17 mouse cellular contexts compared by ENCODE assay signal in the genomic region with DNA sequence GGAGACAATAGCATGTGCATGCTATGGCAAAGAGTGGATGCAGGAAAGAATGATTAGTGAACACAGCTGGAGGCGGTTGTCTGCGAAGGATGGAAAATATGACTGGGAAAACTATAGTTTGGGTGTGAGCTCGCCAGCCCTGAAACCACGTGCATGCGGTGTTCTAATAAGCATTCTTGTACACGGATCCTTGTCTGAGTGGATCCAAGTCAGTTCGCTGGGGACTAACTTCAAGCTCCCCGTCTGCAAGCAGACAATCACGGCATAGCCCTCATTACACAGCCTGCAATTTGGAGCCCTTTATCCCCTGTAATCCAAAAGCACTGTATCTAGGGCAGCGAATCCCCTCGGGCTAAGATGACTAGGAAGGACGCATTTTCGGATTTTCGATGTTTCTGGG.
DNase-seq lines count a peak whose midpoint lies in the region; ATAC-seq and TF ChIP-seq lines count a peak whose summit lies in the region.
"Had no signal": no experiment of that assay in that cellular context is flagged by ENCODE, and none has a peak within 500 bp of the region (broad histone marks: within the 10 kb centered on the region; RNA-seq: fewer than 3 reads in every experiment).

No protein-coding gene starts in this region.

- H3K4me2 ChIP-seq in forebrain, postnatal 0 days (ENCODE audit: low read depth) = no peak overlapping the region
- H3K4me2 ChIP-seq in forebrain, embryonic 16.5 days (ENCODE audit: low read length) = no peak overlapping the region
- H3K4me2 ChIP-seq in hindbrain, embryonic 16.5 days (ENCODE audit: low read length) = peak overlapping the region; percentile 3
- 0 out of 2 replicates have a peak overlapping the region, but pooled peaks have one; percentile 6 for H3K4me2 ChIP-seq in neural tube, embryonic 14.5 days (ENCODE audit: low read depth, low read length)
- H3K4me2 ChIP-seq: forebrain, embryonic 15.5 days; heart, embryonic 12.5 days; lung, embryonic 15.5 days had no signal

- H3K9ac ChIP-seq in forebrain, postnatal 0 days = no peak overlapping the region
- H3K9ac ChIP-seq in forebrain, embryonic 16.5 days (replicated peaks; ENCODE audit: low read depth, low read length) = no peak overlapping the region
- no peak overlapping the region for H3K9ac ChIP-seq in hindbrain, embryonic 16.5 days (ENCODE audit: low read depth, low read length)
- H3K9ac ChIP-seq in neural tube, embryonic 14.5 days (replicated peaks; ENCODE audit: low read depth, low read length) = no peak overlapping the region; the same call in 1 of the 2 replicates
- H3K9ac ChIP-seq: forebrain, embryonic 15.5 days; heart, embryonic 12.5 days; lung, embryonic 15.5 days had no signal

- no peaks in the 10 kb centered on the region for H3K9me3 ChIP-seq in forebrain, postnatal 0 days (ENCODE audit: low read length)
- no peaks in the 10 kb centered on the region for H3K9me3 ChIP-seq in forebrain, embryonic 16.5 days (ENCODE audit: control insufficient read depth, low read length)
- H3K9me3 ChIP-seq in hindbrain, embryonic 16.5 days (ENCODE audit: control insufficient read depth, low read length) = no peaks in the 10 kb centered on the region
- no peaks in the 10 kb centered on the region for H3K9me3 ChIP-seq in neural tube, embryonic 14.5 days (ENCODE audit: control insufficient read depth, low read length)
- H3K9me3 ChIP-seq: forebrain, embryonic 15.5 days; heart, embryonic 12.5 days; lung, embryonic 15.5 days had no signal

- no peaks in the 10 kb centered on the region for H3K36me3 ChIP-seq in forebrain, postnatal 0 days (ENCODE audit: insufficient read depth)
- no peaks in the 10 kb centered on the region for H3K36me3 ChIP-seq in forebrain, embryonic 16.5 days (ENCODE audit: control insufficient read depth, insufficient read depth)
- no peaks in the 10 kb centered on the region for H3K36me3 ChIP-seq in hindbrain, embryonic 16.5 days (ENCODE audit: control insufficient read depth, insufficient read depth, low read length)
- no peaks in the 10 kb centered on the region for H3K36me3 ChIP-seq in neural tube, embryonic 14.5 days (ENCODE audit: control insufficient read depth, insufficient read depth, low read length)
- H3K36me3 ChIP-seq: forebrain, embryonic 15.5 days; heart, embryonic 12.5 days; lung, embryonic 15.5 days had no signal

- H3K27me3 ChIP-seq in forebrain, postnatal 0 days (ENCODE audit: insufficient read depth, low read length) = no peaks in the 10 kb centered on the region
- H3K27me3 ChIP-seq in forebrain, embryonic 16.5 days (replicated peaks; ENCODE audit: control insufficient read depth, insufficient read depth, low read length) = no peaks in the 10 kb centered on the region
- no peaks in the 10 kb centered on the region for H3K27me3 ChIP-seq in hindbrain, embryonic 16.5 days (replicated peaks; ENCODE audit: control insufficient read depth, insufficient read depth, low read length)
- no peaks in the 10 kb centered on the region for H3K27me3 ChIP-seq in neural tube, embryonic 14.5 days (ENCODE audit: control insufficient read depth, insufficient read depth, low read length)
- H3K27me3 ChIP-seq: forebrain, embryonic 15.5 days; heart, embryonic 12.5 days; lung, embryonic 15.5 days; megakaryocyte, embryonic 14.5 days had no signal

- no peak for DNase-seq in forebrain, postnatal 0 days
- DNase-seq in NIH3T3 (ENCODE audit: low read depth) = peak; percentile 41
- no peak for DNase-seq in urinary bladder, postnatal 36 days (ENCODE audit: low spot score in 2 of 2)
- DNase-seq in lung, postnatal 14 days = no peak
- no peak for DNase-seq in natural killer cell, adult 2 months (ENCODE audit: low spot score in 2 of 2)
- DNase-seq: gastrocnemius, postnatal 25 days; heart, postnatal 4 days; kidney, adult 2 months; right cerebral cortex, postnatal 14 days; thymus, adult 2 months had no signal

- peak; percentile 36; the same call in 1 of the 2 replicates for ATAC-seq in forebrain, postnatal 0 days
- no peak for ATAC-seq in forebrain, embryonic 16.5 days
- peak; percentile 50 for ATAC-seq in hindbrain, embryonic 16.5 days
- ATAC-seq in neural tube, embryonic 14.5 days (ENCODE audit: low read depth) = 0 out of 2 replicates have a peak, but pooled peaks have one; percentile 21
- ATAC-seq: forebrain, embryonic 15.5 days had no signal

- no peak overlapping the region for H3K4me3 ChIP-seq in forebrain, postnatal 0 days (ENCODE audit: low read depth, low read length)
- H3K4me3 ChIP-seq in forebrain, embryonic 16.5 days (replicated peaks; ENCODE audit: low read length) = no peak overlapping the region
- H3K4me3 ChIP-seq in hindbrain, embryonic 16.5 days (ENCODE audit: low read length) = no peak overlapping the region
- H3K4me3 ChIP-seq in neural tube, embryonic 14.5 days (ENCODE audit: low read depth, low read length) = no peak overlapping the region
- H3K4me3 ChIP-seq: forebrain, embryonic 15.5 days; heart, embryonic 12.5 days; lung, embryonic 15.5 days; megakaryocyte, embryonic 14.5 days had no signal

- H3K4me1 ChIP-seq in forebrain, postnatal 0 days (ENCODE audit: insufficient read depth) = no peaks in the 10 kb centered on the region
- H3K4me1 ChIP-seq in forebrain, embryonic 16.5 days (replicated peaks; ENCODE audit: control insufficient read depth, insufficient read depth, low read length) = no peaks in the 10 kb centered on the region
- H3K4me1 ChIP-seq in hindbrain, embryonic 16.5 days (ENCODE audit: control insufficient read depth, insufficient read depth, low read depth, low read length) = no peaks in the 10 kb centered on the region; the same call in 1 of the 2 replicates
- H3K4me1 ChIP-seq in neural tube, embryonic 14.5 days (ENCODE audit: control insufficient read depth, insufficient read depth, low read length) = peaks cover 2% of the 10 kb centered on the region; the same call in 1 of the 2 replicates
- H3K4me1 ChIP-seq: lung, embryonic 15.5 days; megakaryocyte, embryonic 14.5 days had no signal

- H3K27ac ChIP-seq in forebrain, postnatal 0 days (ENCODE audit: low read depth, low read length) = no peak overlapping the region
- H3K27ac ChIP-seq in forebrain, embryonic 16.5 days (ENCODE audit: low read length) = no peak overlapping the region
- no peak overlapping the region for H3K27ac ChIP-seq in hindbrain, embryonic 16.5 days (ENCODE audit: low read depth, low read length)
- peak overlapping the region; percentile 39; the same call in 1 of the 2 replicates for H3K27ac ChIP-seq in neural tube, embryonic 14.5 days (ENCODE audit: low read depth, low read length)
- H3K27ac ChIP-seq: forebrain, embryonic 15.5 days; lung, embryonic 15.5 days had no signal

- TF ChIP-seq CTCF in forebrain, postnatal 0 days (IDR thresholded peaks at IDR 0.05; ENCODE audit: low read depth) = no peak

- 61% methylated on average over 14 of the region's 14 CpGs for WGBS in forebrain, postnatal 0 days
- 62% methylated on average over 14 of the region's 14 CpGs for WGBS in forebrain, embryonic 16.5 days
- 71% methylated on average over 14 of the region's 14 CpGs for WGBS in hindbrain, embryonic 16.5 days
- WGBS in neural tube, embryonic 14.5 days = 67% methylated on average over 14 of the region's 14 CpGs

Comparison
In these comparisons a context has a peak if more than half of its experiments do, and no peak if none do; other contexts are left out.
1. H3K4me2 ChIP-seq: peak in hindbrain, embryonic 16.5 days (single experiment) and neural tube, embryonic 14.5 days (single experiment); none in forebrain, postnatal 0 days (single experiment) and forebrain, embryonic 16.5 days (single experiment).